Mouse (Mus musculus) cortical plate, adult 2 months (tissue): ENCODE measurements around the gene Slc22a20. TPM values are rescaled to one million over a fixed set of nuclear protein-coding genes. Genes with fewer than 3 reads are reported as not detected.

Experiments
- H3K27ac ChIP-seq: fragments of 200-500 bp; 2 replicates; pipeline ENCODE4 v1.5.1; 2012; ENCODE audit warnings: low read length, control low read depth, inconsistent platforms; ENCODE audit not compliant: insufficient read depth
- H3K4me1 ChIP-seq: fragments of 200-500 bp; 2 replicates; pipeline ENCODE4 v1.6.1; 2011; ENCODE audit warnings: low read length; ENCODE audit not compliant: control insufficient read depth, insufficient read depth
- H3K4me3 ChIP-seq: fragments of 200-500 bp; 2 replicates; pipeline ENCODE4 v1.5.1; 2011; ENCODE audit warnings: mild to moderate bottlenecking, low read length, control low read depth; ENCODE audit not compliant: insufficient read depth
- CTCF ChIP-seq: fragments of 200-500 bp; IDR thresholded peaks from 2 replicates; pipeline ENCODE4 v1.5.1; 2011; ENCODE audit warnings: mild to moderate bottlenecking, control low read depth, low read length; ENCODE audit not compliant: insufficient read depth; ENCODE audit errors: extremely low read depth
- POLR2A ChIP-seq: fragments of 200-500 bp; IDR thresholded peaks from 2 replicates; pipeline ENCODE4 v1.6.1; 2011; ENCODE audit warnings: mild to moderate bottlenecking, low read length, control low read depth; ENCODE audit not compliant: insufficient read depth; ENCODE audit errors: extremely low read depth
- polyA plus RNA-seq: library from polyadenylated mRNA; depleted of rRNA; stranded (reverse); fragments of >200 nt; gene quantifications from 2 replicates; pipeline ENCODE4 v1.2.3, GENCODE M21; 2012

Gene Slc22a20
- polyA plus RNA-seq, 1 experiment, result not detected

GRCm38 (mm10) chr19:6015511-6016315 is 29.8 kb upstream of the Slc22a20 start, which contains the start of gene Capn1:
Gene Capn1, minus strand, starts transcription at chr19:6015897.
- Histone ChIP-seq H3K4me3 (peak within 1 kb of the TSS; percentile 66), H3K4me1 (no peaks in the 10 kb centered on the region; the same call in 1 of the 2 replicates), H3K27ac (peak within 1 kb of the TSS; percentile 84)
- no peak for TF ChIP-seq CTCF
- no peak for TF ChIP-seq POLR2A

- peak overlapping the region; percentile 66 for H3K4me3 ChIP-seq
- H3K4me1 ChIP-seq, result no peaks in the 10 kb centered on the region; the same call in 1 of the 2 replicates
- TF ChIP-seq CTCF, result no peak
- no peak for TF ChIP-seq POLR2A
- peak overlapping the region; percentile 84 for H3K27ac ChIP-seq
Measured at GRCm38 (mm10) chr19:6014991-6015510, 29.1 kb upstream of the Slc22a20 start.

DNA sequence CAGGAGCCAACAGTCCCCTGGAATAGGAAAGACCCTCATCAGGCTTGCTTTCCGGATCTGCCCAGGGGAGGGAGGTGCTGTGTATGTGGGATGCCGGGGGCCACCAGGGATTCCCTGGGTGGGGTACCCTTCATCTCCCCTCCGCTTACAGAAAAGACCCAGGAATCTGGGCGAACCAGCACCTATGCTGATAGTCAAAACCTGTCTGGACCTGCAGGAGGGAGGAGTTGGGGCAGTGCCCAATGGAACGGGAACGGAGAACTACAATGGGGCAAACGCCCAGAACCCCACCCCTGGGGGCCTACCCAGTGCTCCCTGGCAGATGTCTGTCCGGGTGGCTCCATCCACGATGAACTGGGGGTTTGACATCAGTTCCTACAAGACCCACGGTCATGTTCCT is 27.7 kb upstream of the Slc22a20 start:
- Histone ChIP-seq H3K4me1 (no peaks in the 10 kb centered on the region; the same call in 1 of the 2 replicates), H3K4me3 (no peak overlapping the region), H3K27ac (no peak overlapping the region)
- TF ChIP-seq CTCF, result no peak
- no peak for TF ChIP-seq POLR2A

DNA sequence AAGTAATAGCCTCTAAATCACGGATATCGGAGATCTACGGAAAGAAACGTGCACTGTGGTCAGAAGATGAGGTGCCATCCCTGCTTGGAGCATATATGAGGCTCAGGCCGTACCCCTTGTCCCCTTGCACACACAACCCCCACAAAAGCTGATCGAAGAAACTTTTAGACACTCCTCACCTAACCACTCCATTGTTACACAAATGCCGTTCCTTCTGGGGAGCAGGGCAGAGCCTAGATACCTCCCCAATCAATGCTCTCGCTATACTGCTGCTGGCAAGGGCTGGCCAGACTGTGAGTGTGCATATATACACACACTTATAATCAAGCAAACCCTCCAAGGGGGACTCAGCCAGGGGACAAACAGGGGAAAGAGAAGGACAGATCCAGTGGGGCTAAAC is 23.2 kb upstream of the Slc22a20 start:
- no peaks in the 10 kb centered on the region for H3K4me1 ChIP-seq
- TF ChIP-seq CTCF, result no peak
- TF ChIP-seq POLR2A, result no peak
- no peak overlapping the region for H3K27ac ChIP-seq
- H3K4me3 ChIP-seq, result no peak overlapping the region

DNA sequence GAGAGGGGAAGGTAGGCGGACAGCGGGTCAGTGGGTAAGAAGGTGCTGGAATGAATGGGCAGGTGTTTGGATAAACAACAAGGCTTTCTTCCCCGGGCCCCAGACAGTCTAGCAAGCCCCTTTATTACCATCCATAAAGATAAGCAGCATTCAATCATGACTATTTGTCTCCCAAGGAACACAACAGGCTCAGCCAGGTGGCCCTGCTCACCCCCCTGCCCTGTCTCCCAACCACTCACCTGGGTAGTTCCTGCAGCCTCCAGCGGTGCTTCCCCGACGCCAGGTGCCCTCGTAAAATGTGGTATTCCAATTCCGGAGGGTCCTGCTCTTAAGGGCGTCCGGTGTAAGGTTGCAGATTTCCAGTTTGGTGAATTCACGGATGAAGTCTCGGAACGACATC is 21.1 kb upstream of the Slc22a20 start:
- no peak for TF ChIP-seq CTCF
- TF ChIP-seq POLR2A, result no peak
- H3K4me3 ChIP-seq, result no peak overlapping the region
- H3K27ac ChIP-seq, result no peak overlapping the region
- no peaks in the 10 kb centered on the region for H3K4me1 ChIP-seq

DNA sequence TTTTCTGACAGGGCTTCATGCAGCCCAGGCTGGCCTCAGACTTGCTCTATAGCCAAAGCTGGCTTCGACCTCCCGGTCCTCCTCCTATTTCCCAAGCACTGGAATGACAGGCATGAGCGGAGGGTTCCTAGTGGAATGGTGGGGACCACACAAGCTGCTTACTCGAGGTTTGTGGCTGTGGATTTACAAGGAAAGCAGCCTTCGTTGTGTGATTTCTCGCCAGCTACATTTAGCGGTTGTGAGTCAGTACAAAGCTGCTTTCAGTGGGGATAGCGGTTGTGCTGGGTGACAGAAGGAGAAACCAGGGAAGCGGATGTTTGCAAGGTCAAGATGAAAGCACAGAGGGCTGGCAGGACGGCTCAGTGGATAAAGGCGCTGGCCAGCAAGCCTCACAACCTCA is 19.6 kb upstream of the Slc22a20 start:
- no peak overlapping the region for H3K4me3 ChIP-seq
- no peaks in the 10 kb centered on the region for H3K4me1 ChIP-seq
- no peak overlapping the region for H3K27ac ChIP-seq
- TF ChIP-seq POLR2A, result no peak
- no peak for TF ChIP-seq CTCF

DNA sequence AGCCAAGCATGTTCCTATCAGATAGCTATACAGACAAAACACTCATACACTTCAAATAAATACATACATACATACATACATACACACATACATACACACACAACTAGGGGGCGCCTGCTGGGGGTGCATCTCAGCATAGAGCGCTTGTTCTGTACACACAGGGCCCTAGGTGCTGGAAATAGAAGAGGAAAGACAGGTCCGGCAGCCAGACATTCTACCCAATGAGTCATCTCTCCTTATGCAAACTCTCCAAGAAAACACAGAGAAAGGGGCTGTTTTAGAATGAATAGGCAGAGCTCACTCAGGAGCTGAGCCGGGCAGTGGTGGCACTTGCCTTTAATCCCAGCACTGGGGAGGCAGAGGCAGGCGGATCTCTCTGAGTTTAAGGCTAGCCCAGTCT is 14.0 kb upstream of the Slc22a20 start:
- no peaks in the 10 kb centered on the region for H3K4me1 ChIP-seq
- TF ChIP-seq CTCF (no peak), POLR2A (no peak)
- no peak overlapping the region for H3K27ac ChIP-seq
- H3K4me3 ChIP-seq, result no peak overlapping the region

- Histone ChIP-seq H3K4me1 (no peaks in the 10 kb centered on the region), H3K4me3 (no peak overlapping the region), H3K27ac (no peak overlapping the region)
- TF ChIP-seq POLR2A, result no peak
Measured at GRCm38 (mm10) chr19:5998180-5998579, 12.2 kb upstream of the Slc22a20 start.

DNA sequence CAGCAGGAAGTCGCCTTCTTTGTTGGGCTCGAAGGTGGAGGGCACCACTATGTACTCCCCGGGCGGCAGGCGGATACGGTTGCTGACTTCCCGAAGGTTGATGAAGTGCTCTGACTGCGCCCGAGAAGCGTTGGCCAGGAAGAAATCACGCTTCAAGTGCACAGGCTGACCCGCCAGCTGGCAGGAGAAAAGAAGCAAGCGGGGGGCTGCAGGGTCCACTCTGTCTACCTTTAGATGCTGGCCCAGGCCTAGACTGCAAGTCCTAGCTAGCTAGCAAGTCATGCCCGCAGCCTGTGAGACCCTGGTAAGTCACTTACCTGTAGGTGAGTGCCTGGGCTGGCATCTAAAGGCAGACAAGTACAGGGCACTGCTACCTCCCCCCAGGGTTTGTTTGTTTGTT is 8.8 kb upstream of the Slc22a20 start:
- TF ChIP-seq POLR2A (no peak), CTCF (no peak)
- no peak overlapping the region for H3K27ac ChIP-seq
- no peak overlapping the region for H3K4me3 ChIP-seq
- no peaks in the 10 kb centered on the region for H3K4me1 ChIP-seq

GRCm38 (mm10) chr19:5992012-5992411 is 6.1 kb upstream of the Slc22a20 start:
- no peak overlapping the region for H3K4me3 ChIP-seq
- TF ChIP-seq CTCF (no peak), POLR2A (no peak)
- no peak overlapping the region for H3K27ac ChIP-seq
- no peaks in the 10 kb centered on the region for H3K4me1 ChIP-seq

GRCm38 (mm10) chr19:5991467-5991866 is 5.5 kb upstream of the Slc22a20 start:
- Histone ChIP-seq H3K4me3 (no peak overlapping the region), H3K4me1 (no peaks in the 10 kb centered on the region), H3K27ac (no peak overlapping the region)
- TF ChIP-seq CTCF, result no peak
